Mouse (Mus musculus): Measurements from ENCODE around the gene Ep300. TPM values are rescaled to one million over a fixed set of nuclear protein-coding genes. Genes with fewer than 3 reads are reported as not detected.

Gene Ep300
- 12.0 and 13.6 TPM in 2 replicates for polyA plus RNA-seq (2015; fragmentation: Nextera tagmentation; extraction: Ambion mirVana)

GRCm38 (mm10) chr15:81584913-81585745 is at the start of gene Ep300:
TSS of gene Ep300 (plus strand) at chr15:81585351.
- Histone ChIP-seq H3K4me3 (peak within 1 kb of the TSS; percentile 93), H3K36me3 (peaks cover 6% of the 10 kb centered on the region; the same call in 1 of the 2 replicates), H3K9me3 (no peaks in the 10 kb centered on the region), H3K9ac (peak within 1 kb of the TSS; percentile 99), H3K4me2 (peak within 1 kb of the TSS; percentile 60), H3K27me3 (no peaks in the 10 kb centered on the region), H3K4me1 (peaks cover 21% of the 10 kb centered on the region), H3K27ac (peak within 1 kb of the TSS; percentile 100)
- WGBS, result under 1% methylated on average over 52 of the region's 68 CpGs
- ATAC-seq (ENCODE audit: borderline replicate concordance, extremely low read depth, low FRiP score, low TSS enrichment), result peak; percentile 94

GRCm38 (mm10) chr15:81535881-81536351 is 49.2 kb upstream of the Ep300 start:
- Histone ChIP-seq H3K27ac (no peak overlapping the region), H3K9me3 (no peaks in the 10 kb centered on the region), H3K4me3 (no peak overlapping the region), H3K36me3 (no peaks in the 10 kb centered on the region), H3K4me2 (no peak overlapping the region), H3K4me1 (no peaks in the 10 kb centered on the region), H3K9ac (no peak overlapping the region), H3K27me3 (no peaks in the 10 kb centered on the region)
- ATAC-seq (ENCODE audit: borderline replicate concordance, extremely low read depth, low FRiP score, low TSS enrichment), result no peak
- WGBS, result 47% methylated on average over 9 of the region's 9 CpGs

GRCm38 (mm10) chr15:81538149-81538548 is 47.0 kb upstream of the Ep300 start:
- no peak overlapping the region for H3K27ac ChIP-seq
- no peaks in the 10 kb centered on the region for H3K27me3 ChIP-seq
- H3K4me3 ChIP-seq, result no peak overlapping the region
- H3K9ac ChIP-seq, result no peak overlapping the region
- H3K9me3 ChIP-seq, result no peaks in the 10 kb centered on the region
- no peak overlapping the region for H3K4me2 ChIP-seq
- H3K4me1 ChIP-seq, result no peaks in the 10 kb centered on the region
- WGBS, result 66% methylated on average over 4 of the region's 4 CpGs
- ATAC-seq (ENCODE audit: borderline replicate concordance, extremely low read depth, low FRiP score, low TSS enrichment), result no peak
- no peaks in the 10 kb centered on the region for H3K36me3 ChIP-seq

GRCm38 (mm10) chr15:81539560-81539959 is 45.6 kb upstream of the Ep300 start:
- ATAC-seq (ENCODE audit: borderline replicate concordance, extremely low read depth, low FRiP score, low TSS enrichment), result no peak
- H3K4me3 ChIP-seq, result no peak overlapping the region
- 68% methylated on average over 2 of the region's 2 CpGs for WGBS
- no peak overlapping the region for H3K4me2 ChIP-seq
- H3K9ac ChIP-seq, result no peak overlapping the region
- H3K27me3 ChIP-seq, result no peaks in the 10 kb centered on the region
- H3K9me3 ChIP-seq, result no peaks in the 10 kb centered on the region
- H3K36me3 ChIP-seq, result no peaks in the 10 kb centered on the region
- H3K27ac ChIP-seq, result no peak overlapping the region
- no peaks in the 10 kb centered on the region for H3K4me1 ChIP-seq

GRCm38 (mm10) chr15:81544916-81545315 is 40.2 kb upstream of the Ep300 start:
- Histone ChIP-seq H3K27me3 (no peaks in the 10 kb centered on the region), H3K4me3 (no peak overlapping the region), H3K27ac (no peak overlapping the region), H3K4me1 (no peaks in the 10 kb centered on the region), H3K4me2 (no peak overlapping the region), H3K9me3 (no peaks in the 10 kb centered on the region), H3K9ac (no peak overlapping the region), H3K36me3 (no peaks in the 10 kb centered on the region)
- 86% methylated on average over 2 of the region's 2 CpGs for WGBS
- no peak for ATAC-seq (ENCODE audit: borderline replicate concordance, extremely low read depth, low FRiP score, low TSS enrichment)

GRCm38 (mm10) chr15:81545387-81546176 is 39.6 kb upstream of the Ep300 start:
- WGBS, result 76% methylated on average over 5 of the region's 5 CpGs
- no peaks in the 10 kb centered on the region for H3K36me3 ChIP-seq
- H3K4me3 ChIP-seq, result no peak overlapping the region
- H3K4me1 ChIP-seq, result no peaks in the 10 kb centered on the region
- H3K27ac ChIP-seq, result no peak overlapping the region
- no peaks in the 10 kb centered on the region for H3K9me3 ChIP-seq
- H3K9ac ChIP-seq, result no peak overlapping the region
- no peak for ATAC-seq (ENCODE audit: borderline replicate concordance, extremely low read depth, low FRiP score, low TSS enrichment)
- no peaks in the 10 kb centered on the region for H3K27me3 ChIP-seq
- no peak overlapping the region for H3K4me2 ChIP-seq

GRCm38 (mm10) chr15:81553455-81553854 is 31.7 kb upstream of the Ep300 start:
- H3K9ac ChIP-seq, result no peak overlapping the region
- H3K4me1 ChIP-seq, result no peaks in the 10 kb centered on the region
- WGBS, result 81% methylated on average over 1 of the region's 1 CpGs
- no peak overlapping the region for H3K4me3 ChIP-seq
- H3K36me3 ChIP-seq, result no peaks in the 10 kb centered on the region
- H3K27ac ChIP-seq, result no peak overlapping the region
- no peak overlapping the region for H3K4me2 ChIP-seq
- ATAC-seq (ENCODE audit: borderline replicate concordance, extremely low read depth, low FRiP score, low TSS enrichment), result no peak
- no peaks in the 10 kb centered on the region for H3K27me3 ChIP-seq
- no peaks in the 10 kb centered on the region for H3K9me3 ChIP-seq

GRCm38 (mm10) chr15:81554558-81555297 is 30.4 kb upstream of the Ep300 start:
- Histone ChIP-seq H3K9ac (no peak overlapping the region), H3K9me3 (no peaks in the 10 kb centered on the region), H3K36me3 (no peaks in the 10 kb centered on the region), H3K4me2 (peak overlapping the region; percentile 4; the same call in 1 of the 2 replicates), H3K4me3 (no peak overlapping the region), H3K27ac (no peak overlapping the region), H3K27me3 (no peaks in the 10 kb centered on the region), H3K4me1 (no peaks in the 10 kb centered on the region)
- WGBS, result 33% methylated on average over 18 of the region's 18 CpGs
- ATAC-seq (ENCODE audit: borderline replicate concordance, extremely low read depth, low FRiP score, low TSS enrichment), result no peak

GRCm38 (mm10) chr15:81555986-81556385 is 29.2 kb upstream of the Ep300 start:
- no peak for ATAC-seq (ENCODE audit: borderline replicate concordance, extremely low read depth, low FRiP score, low TSS enrichment)
- no peaks in the 10 kb centered on the region for H3K36me3 ChIP-seq

GRCm38 (mm10) chr15:81561501-81561900 is 23.6 kb upstream of the Ep300 start:
- Histone ChIP-seq H3K27ac (no peak overlapping the region), H3K9ac (no peak overlapping the region), H3K4me2 (no peak overlapping the region), H3K27me3 (no peaks in the 10 kb centered on the region), H3K9me3 (no peaks in the 10 kb centered on the region), H3K36me3 (no peaks in the 10 kb centered on the region), H3K4me1 (no peaks in the 10 kb centered on the region), H3K4me3 (no peak overlapping the region)
- 30% methylated on average over 3 of the region's 3 CpGs for WGBS
- ATAC-seq (ENCODE audit: borderline replicate concordance, extremely low read depth, low FRiP score, low TSS enrichment), result no peak

More at GRCm38 (mm10) chr15:81555986-81556385, 29.2 kb upstream of the Ep300 start:
- H3K4me3 ChIP-seq, result no peak overlapping the region
- no peaks in the 10 kb centered on the region for H3K27me3 ChIP-seq
- no peak overlapping the region for H3K4me2 ChIP-seq
- H3K4me1 ChIP-seq, result no peaks in the 10 kb centered on the region
- 76% methylated on average over 3 of the region's 3 CpGs for WGBS
- H3K9ac ChIP-seq, result no peak overlapping the region
- no peak overlapping the region for H3K27ac ChIP-seq
- H3K9me3 ChIP-seq, result no peaks in the 10 kb centered on the region

- Histone ChIP-seq H3K4me2 (no peak overlapping the region), H3K4me3 (no peak overlapping the region), H3K27me3 (no peaks in the 10 kb centered on the region), H3K27ac (no peak overlapping the region), H3K9ac (no peak overlapping the region), H3K9me3 (no peaks in the 10 kb centered on the region), H3K36me3 (no peaks in the 10 kb centered on the region), H3K4me1 (no peaks in the 10 kb centered on the region)
- WGBS, result 66% methylated on average over 9 of the region's 9 CpGs
- ATAC-seq (ENCODE audit: borderline replicate concordance, extremely low read depth, low FRiP score, low TSS enrichment), result no peak
These were observed 23.2 kb upstream of the Ep300 start for GRCm38 (mm10) chr15:81561996-81562395.
